Mouse (Mus musculus) embryonic facial prominence, embryonic 15.5 days (tissue): ENCODE data around the gene Gnao1. TPM values are rescaled to one million over a fixed set of nuclear protein-coding genes. Genes with fewer than 3 reads are reported as not detected.

Experiments
- ATAC-seq: fragments of 200-750 bp; cut with Nextera tagmentation; 2 replicates; pipeline ENCODE4 v1.8.0; 2017; ENCODE audit warnings: low read depth, moderate TSS enrichment; ENCODE audit not compliant: insufficient number of reproducible peaks, low FRiP score, low TSS enrichment
- H3K27ac ChIP-seq: fragments of 300-500 bp; sonication (generic); replicated peaks from 2 replicates; pipeline ENCODE4 v1.5.1; 2015; ENCODE audit warnings: mild to moderate bottlenecking, inconsistent platforms
- H3K27me3 ChIP-seq: fragments of 300-500 bp; sonication (generic); 2 replicates; pipeline ENCODE4 v1.6.1; 2015; ENCODE audit warnings: inconsistent platforms
- H3K36me3 ChIP-seq: fragments of 300-500 bp; sonication (generic); 2 replicates; pipeline ENCODE4 v1.6.1; 2015; ENCODE audit warnings: mild to moderate bottlenecking, inconsistent platforms
- H3K4me1 ChIP-seq: fragments of 300-500 bp; sonication (generic); 2 replicates; pipeline ENCODE4 v1.6.1; 2015; ENCODE audit warnings: inconsistent platforms
- H3K4me2 ChIP-seq: fragments of 300-500 bp; sonication (generic); replicated peaks from 2 replicates; pipeline ENCODE4 v1.6.1; 2015; ENCODE audit warnings: mild to moderate bottlenecking, inconsistent platforms
- H3K4me3 ChIP-seq: fragments of 300-500 bp; sonication (generic); replicated peaks from 2 replicates; pipeline ENCODE4 v1.5.1; 2015; ENCODE audit warnings: mild to moderate bottlenecking, inconsistent platforms
- H3K9ac ChIP-seq: fragments of 300-500 bp; sonication (generic); 2 replicates; pipeline ENCODE4 v1.6.1; 2015; ENCODE audit warnings: inconsistent platforms
- H3K9me3 ChIP-seq: fragments of 300-500 bp; sonication (generic); replicated peaks from 2 replicates; pipeline ENCODE4 v1.6.1; 2016; ENCODE audit warnings: inconsistent platforms
- WGBS: fragments of 180-500 bp; shearing (Covaris S2); methylation state at CpG from one replicate; pipeline ENCODE4 v1.1.7; 2015; 5-methylcytosine and 5-hydroxymethylcytosine counted together
- polyA plus RNA-seq: library from polyadenylated mRNA; unstranded; fragments of >200 nt; fragmentation: Nextera tagmentation; extraction: Ambion mirVana; gene quantifications from 2 replicates; pipeline ENCODE4 v1.2.1, GENCODE M21; 2015

Gnao1 gene
- polyA plus RNA-seq, 1 experiment from 2014 or later = 14.3 TPM

- H3K27me3 ChIP-seq = no peaks in the 10 kb centered on the region
- no peak overlapping the region for H3K4me2 ChIP-seq
- no peak overlapping the region for H3K27ac ChIP-seq
- ATAC-seq = no peak
- H3K36me3 ChIP-seq = no peaks in the 10 kb centered on the region
- no peak overlapping the region for H3K9ac ChIP-seq
- H3K4me3 ChIP-seq = no peak overlapping the region
- WGBS = 74% methylated on average over 7 of the region's 7 CpGs
- no peaks in the 10 kb centered on the region for H3K9me3 ChIP-seq
- peaks cover 22% of the 10 kb centered on the region for H3K4me1 ChIP-seq
Observed at GRCm38 (mm10) chr8:93920590-93920948, 110.8 kb downstream of the Gnao1 start.

DNA sequence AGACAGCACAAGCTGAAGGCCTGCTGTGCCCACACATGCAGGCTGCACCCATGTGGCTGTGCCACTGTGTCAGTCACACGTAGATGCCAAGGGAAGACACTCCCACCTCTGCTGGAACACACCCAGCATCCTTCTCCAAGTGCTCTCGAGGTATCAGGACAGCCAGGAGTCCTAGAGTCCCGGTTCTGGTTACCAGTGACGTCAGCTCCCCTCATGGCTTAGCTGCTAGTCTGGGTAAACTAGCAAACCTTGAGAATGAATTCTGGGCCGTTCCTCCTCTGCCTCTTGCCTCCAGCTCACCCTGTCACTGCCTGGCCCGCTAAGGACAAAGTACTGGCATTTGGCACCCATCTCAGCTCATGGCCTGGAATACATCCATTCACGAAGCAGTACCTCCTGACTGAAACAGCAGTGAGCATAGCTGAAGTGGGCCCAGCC lies 114.2 kb downstream of the Gnao1 start:
- H3K27me3 ChIP-seq = no peaks in the 10 kb centered on the region
- H3K27ac ChIP-seq = no peak overlapping the region
- no peak for ATAC-seq
- no peak overlapping the region for H3K4me2 ChIP-seq
- no peak overlapping the region for H3K9ac ChIP-seq
- H3K9me3 ChIP-seq = no peaks in the 10 kb centered on the region
- 74% methylated on average over 7 of the region's 7 CpGs for WGBS
- no peak overlapping the region for H3K4me3 ChIP-seq
- peaks cover 3% of the 10 kb centered on the region; the same call in 1 of the 2 replicates for H3K4me1 ChIP-seq
- no peaks in the 10 kb centered on the region for H3K36me3 ChIP-seq

DNA sequence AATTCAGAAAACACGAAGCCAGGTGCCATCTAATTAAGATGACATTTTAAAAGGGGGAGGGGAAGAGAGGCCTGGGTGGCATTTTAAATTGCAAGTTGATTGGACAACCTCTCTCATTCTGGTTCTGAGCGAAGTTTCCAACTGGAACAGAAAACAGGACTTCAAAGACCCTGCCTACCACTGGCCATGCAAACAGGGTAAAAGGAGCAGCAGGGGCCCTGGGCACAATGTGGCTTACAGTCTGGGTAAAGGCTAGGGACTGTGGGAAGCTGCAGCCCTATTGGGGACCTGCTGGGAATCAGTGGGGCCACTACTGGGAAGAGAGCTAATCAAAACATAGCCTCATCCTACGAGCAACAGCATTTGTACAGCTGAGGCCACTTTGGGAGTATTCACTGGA lies 115.7 kb downstream of the Gnao1 start:
- no peak overlapping the region for H3K27ac ChIP-seq
- H3K4me1 ChIP-seq = no peaks in the 10 kb centered on the region
- WGBS = 32% methylated on average over 3 of the region's 3 CpGs
- no peak overlapping the region for H3K4me2 ChIP-seq
- ATAC-seq = no peak
- H3K36me3 ChIP-seq = no peaks in the 10 kb centered on the region
- no peaks in the 10 kb centered on the region for H3K9me3 ChIP-seq
- H3K4me3 ChIP-seq = no peak overlapping the region
- H3K27me3 ChIP-seq = no peaks in the 10 kb centered on the region
- no peak overlapping the region for H3K9ac ChIP-seq

DNA sequence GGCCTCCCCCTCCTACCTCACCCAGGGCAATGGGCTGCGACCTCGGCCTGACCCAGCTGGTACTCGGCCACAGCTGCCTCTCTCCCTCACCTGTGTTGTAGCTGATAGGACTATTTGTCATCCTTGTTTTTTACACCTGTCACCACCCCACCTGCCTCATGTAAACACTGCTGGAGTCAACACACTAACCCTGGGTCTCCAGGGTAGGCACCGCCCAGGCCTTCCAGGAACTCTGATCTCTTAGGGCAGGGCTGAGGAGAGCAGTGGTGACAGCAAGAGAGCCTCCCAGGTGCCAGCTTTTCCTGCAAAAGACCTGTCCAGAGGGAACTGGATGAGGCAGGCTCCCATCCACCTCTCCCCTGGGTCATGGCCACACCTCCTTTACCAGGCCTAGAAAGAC lies 119.5 kb downstream of the Gnao1 start:
- no peak overlapping the region for H3K4me3 ChIP-seq
- 92% methylated on average over 4 of the region's 4 CpGs for WGBS

DNA sequence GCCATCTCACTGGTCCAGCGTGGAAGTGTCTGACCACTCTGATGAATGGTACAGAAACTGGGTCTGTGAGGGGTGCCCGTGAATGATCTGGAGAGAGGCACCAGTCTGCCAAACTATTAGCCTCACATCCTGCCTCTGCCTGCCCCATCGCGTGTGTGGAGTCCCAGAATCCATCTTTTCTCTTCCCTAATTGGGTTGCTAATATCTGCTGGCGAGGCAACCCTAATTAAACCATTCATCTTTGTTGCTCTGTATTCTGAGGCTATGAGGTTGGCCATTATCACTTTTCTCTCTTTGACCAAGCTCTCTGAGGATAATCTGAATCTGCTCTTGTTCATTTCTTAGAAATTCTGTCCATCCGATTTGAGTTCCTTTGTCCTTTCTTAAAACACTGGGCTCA lies 121.6 kb downstream of the Gnao1 start:
- no peaks in the 10 kb centered on the region for H3K9me3 ChIP-seq
- H3K9ac ChIP-seq = no peak overlapping the region
- no peak overlapping the region for H3K4me3 ChIP-seq
- no peak overlapping the region for H3K4me2 ChIP-seq
- H3K27me3 ChIP-seq = no peaks in the 10 kb centered on the region
- no peak for ATAC-seq
- H3K4me1 ChIP-seq = no peaks in the 10 kb centered on the region
- 83% methylated on average over 6 of the region's 6 CpGs for WGBS
- no peak overlapping the region for H3K27ac ChIP-seq
- no peaks in the 10 kb centered on the region for H3K36me3 ChIP-seq

More for the DNA sequence above, 119.5 kb downstream of the Gnao1 start:
- no peaks in the 10 kb centered on the region for H3K4me1 ChIP-seq
- ATAC-seq = 0 out of 2 replicates have a peak, but pooled peaks have one; percentile 34
- no peak overlapping the region for H3K4me2 ChIP-seq
- no peaks in the 10 kb centered on the region for H3K36me3 ChIP-seq
- no peaks in the 10 kb centered on the region for H3K27me3 ChIP-seq
- H3K27ac ChIP-seq = no peak overlapping the region
- H3K9me3 ChIP-seq = no peaks in the 10 kb centered on the region
- H3K9ac ChIP-seq = no peak overlapping the region

DNA sequence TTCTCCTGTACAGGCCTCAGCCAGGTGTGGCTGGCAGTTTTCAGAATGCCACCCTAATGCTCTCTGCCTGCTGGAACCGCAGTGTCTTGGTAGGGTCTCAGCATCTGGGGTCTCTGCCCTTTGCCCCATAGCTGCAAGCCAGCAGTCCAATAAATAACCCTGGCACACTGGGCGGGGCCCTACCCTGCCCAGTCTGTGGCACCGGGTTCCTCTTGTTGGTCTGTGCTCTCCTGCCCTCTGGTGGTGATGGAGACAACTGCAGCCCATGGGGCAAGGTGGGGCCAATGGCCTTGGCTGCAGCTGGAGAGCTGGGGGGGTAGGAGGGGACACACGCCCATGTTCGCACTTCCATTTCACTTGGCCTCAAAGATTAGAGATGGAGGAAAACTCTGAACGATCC lies 123.1 kb downstream of the Gnao1 start:
- Histone ChIP-seq H3K36me3 (no peaks in the 10 kb centered on the region), H3K4me2 (no peak overlapping the region), H3K4me3 (no peak overlapping the region), H3K4me1 (no peaks in the 10 kb centered on the region), H3K27me3 (no peaks in the 10 kb centered on the region), H3K27ac (no peak overlapping the region), H3K9me3 (no peaks in the 10 kb centered on the region), H3K9ac (no peak overlapping the region)
- 30% methylated on average over 6 of the region's 6 CpGs for WGBS
- no peak; the same call in 1 of the 2 replicates for ATAC-seq

DNA sequence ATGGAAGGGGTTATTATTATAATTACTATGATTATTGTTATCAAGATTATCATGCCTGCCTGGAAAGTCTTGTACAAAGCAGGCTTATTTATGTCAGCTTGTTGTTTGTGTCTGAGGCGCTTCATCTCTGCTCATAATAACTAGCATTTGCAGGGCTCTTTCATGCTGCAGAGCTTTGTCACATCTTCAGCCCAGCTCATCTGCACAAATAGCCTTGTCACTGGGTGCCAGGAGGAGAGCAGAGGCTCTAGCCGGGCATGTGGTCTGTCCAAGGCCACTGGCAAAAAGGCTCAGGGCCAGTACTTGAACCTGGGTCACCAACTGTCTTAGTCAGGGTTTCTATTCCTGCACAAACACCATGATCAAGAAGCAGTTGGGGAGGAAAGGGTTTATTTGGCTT lies 123.5 kb downstream of the Gnao1 start:
- Histone ChIP-seq H3K9ac (no peak overlapping the region), H3K27ac (no peak overlapping the region), H3K36me3 (no peaks in the 10 kb centered on the region), H3K4me3 (no peak overlapping the region), H3K4me1 (no peaks in the 10 kb centered on the region), H3K27me3 (no peaks in the 10 kb centered on the region), H3K4me2 (no peak overlapping the region), H3K9me3 (no peaks in the 10 kb centered on the region)
- ATAC-seq = no peak
- WGBS = 73% methylated on average over 2 of the region's 2 CpGs

GRCm38 (mm10) chr8:93938193-93938592 lies 128.4 kb downstream of the Gnao1 start:
- no peak overlapping the region for H3K4me3 ChIP-seq
- H3K9me3 ChIP-seq = no peaks in the 10 kb centered on the region
- no peak overlapping the region for H3K9ac ChIP-seq
- H3K4me2 ChIP-seq = no peak overlapping the region
- no peak for ATAC-seq
- WGBS = 89% methylated on average over 3 of the region's 3 CpGs
- H3K27ac ChIP-seq = no peak overlapping the region
- H3K27me3 ChIP-seq = no peaks in the 10 kb centered on the region
- H3K36me3 ChIP-seq = no peaks in the 10 kb centered on the region
- H3K4me1 ChIP-seq = no peaks in the 10 kb centered on the region

DNA sequence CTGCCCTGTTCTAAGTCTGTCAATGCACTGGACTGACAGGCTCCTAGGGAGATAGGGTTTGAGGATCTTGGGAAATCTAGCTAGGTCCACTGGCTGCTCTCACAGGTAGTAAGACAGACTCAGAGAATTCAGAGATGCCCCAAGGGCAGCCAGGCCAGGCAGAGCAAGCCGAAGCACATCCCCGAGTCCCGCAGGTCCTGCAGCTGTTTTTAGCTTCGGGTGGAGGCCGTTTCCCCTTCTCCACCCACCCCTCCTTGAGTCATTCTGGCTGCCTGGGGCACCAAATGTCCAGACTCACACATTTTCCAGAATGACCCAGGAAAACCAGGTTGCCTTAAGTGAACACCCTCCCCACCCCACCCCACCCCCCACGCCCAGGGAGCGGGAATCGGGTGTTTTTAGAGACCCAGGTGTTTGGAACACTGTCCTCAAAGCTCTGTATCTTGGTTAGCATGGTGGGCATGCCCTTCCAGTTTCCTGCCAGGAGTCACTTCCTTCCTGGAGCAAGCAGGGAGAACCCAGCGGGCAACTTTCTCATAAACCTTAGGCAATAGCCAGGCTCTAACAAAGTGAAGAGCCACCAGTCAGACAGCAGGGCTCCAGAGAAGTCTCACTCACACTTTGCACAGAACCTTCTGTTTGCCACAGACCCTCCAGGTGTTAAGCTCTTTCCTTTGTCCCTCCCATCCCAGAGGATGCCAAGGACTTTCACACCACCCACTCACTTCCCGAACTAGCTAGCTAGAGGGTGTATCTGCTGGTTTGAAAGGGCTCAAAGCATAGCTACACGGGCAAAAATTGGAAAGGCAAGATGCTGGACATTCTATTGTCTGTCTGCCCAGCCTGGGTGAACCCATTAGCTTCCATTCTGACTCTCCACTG lies 131.0 kb downstream of the Gnao1 start:
- Histone ChIP-seq H3K9me3 (no peaks in the 10 kb centered on the region), H3K4me3 (no peak overlapping the region), H3K36me3 (no peaks in the 10 kb centered on the region), H3K9ac (no peak overlapping the region), H3K27me3 (no peaks in the 10 kb centered on the region), H3K27ac (no peak overlapping the region), H3K4me1 (no peaks in the 10 kb centered on the region), H3K4me2 (no peak overlapping the region)
- WGBS = 53% methylated on average over 11 of the region's 11 CpGs
- no peak for ATAC-seq

DNA sequence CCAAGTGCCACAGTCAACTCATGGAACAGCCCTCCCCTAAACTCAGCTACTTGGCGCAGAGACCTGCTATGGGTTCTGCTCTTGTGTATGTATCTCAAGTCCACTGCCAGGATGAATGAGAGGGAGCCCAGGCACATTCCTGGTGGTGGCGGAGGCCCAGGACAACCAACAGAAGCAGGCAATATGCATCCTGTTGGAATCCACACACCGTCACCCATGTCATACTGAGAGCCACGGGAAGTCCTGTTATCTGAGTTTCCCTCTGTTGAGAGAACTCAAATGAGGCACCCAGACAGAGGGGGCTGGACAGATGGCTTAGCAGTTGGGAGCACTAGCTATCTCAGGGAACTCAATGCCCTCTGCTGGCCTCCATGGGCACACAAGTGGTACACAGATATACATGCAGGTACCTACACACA lies 131.9 kb downstream of the Gnao1 start:
- Histone ChIP-seq H3K36me3 (no peaks in the 10 kb centered on the region), H3K9me3 (no peaks in the 10 kb centered on the region), H3K4me2 (no peak overlapping the region), H3K27ac (no peak overlapping the region), H3K4me1 (no peaks in the 10 kb centered on the region), H3K9ac (no peak overlapping the region), H3K27me3 (no peaks in the 10 kb centered on the region), H3K4me3 (no peak overlapping the region)
- ATAC-seq = no peak
- WGBS = 77% methylated on average over 4 of the region's 4 CpGs

DNA sequence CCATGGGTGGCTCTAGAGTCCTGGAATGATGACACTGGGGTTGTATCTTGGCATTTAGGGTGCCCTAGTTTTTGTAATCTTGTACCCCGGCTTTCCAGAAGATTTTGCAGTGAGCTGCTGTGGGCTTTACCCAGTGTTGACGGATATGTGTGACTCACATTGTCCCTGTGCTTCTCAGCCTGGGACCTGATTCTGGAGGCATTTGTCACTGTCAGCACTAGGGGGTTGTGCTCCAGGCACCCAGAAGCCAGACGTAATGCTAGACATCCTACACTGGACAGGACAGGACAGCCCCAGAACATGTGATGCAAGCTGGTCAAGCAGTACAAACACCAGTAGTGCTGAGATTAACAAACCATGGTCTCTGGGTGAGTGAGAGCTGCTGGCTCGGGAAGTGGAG lies 136.0 kb downstream of the Gnao1 start:
- no peaks in the 10 kb centered on the region for H3K4me1 ChIP-seq
- H3K27ac ChIP-seq = no peak overlapping the region
- H3K9ac ChIP-seq = no peak overlapping the region
- no peak overlapping the region for H3K4me2 ChIP-seq
- H3K9me3 ChIP-seq = no peaks in the 10 kb centered on the region
- WGBS = 78% methylated on average over 4 of the region's 4 CpGs
- H3K27me3 ChIP-seq = no peaks in the 10 kb centered on the region
- H3K36me3 ChIP-seq = no peaks in the 10 kb centered on the region
- H3K4me3 ChIP-seq = no peak overlapping the region
- no peak for ATAC-seq

DNA sequence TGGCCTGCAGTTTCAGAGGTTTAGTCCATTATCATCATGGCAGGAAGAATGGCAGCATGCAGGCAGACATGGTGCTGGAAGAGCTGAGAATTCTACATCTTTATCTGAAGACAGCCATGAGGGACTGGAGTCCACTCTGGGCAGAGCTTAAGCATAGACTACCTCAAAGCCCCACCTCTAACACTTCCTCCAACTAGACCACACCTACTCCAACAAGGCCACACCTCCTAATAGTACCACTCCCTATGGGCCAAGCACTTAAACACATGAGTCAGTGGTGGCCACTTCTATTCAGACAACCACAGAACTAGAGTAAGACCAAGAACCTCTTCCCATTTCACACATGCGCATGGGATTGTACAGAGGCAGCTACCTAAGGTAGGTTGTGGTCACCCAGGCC lies 136.6 kb downstream of the Gnao1 start:
- no peaks in the 10 kb centered on the region for H3K36me3 ChIP-seq
- ATAC-seq = no peak
- no peaks in the 10 kb centered on the region for H3K9me3 ChIP-seq
- H3K4me2 ChIP-seq = no peak overlapping the region
- no peak overlapping the region for H3K4me3 ChIP-seq
- H3K27ac ChIP-seq = no peak overlapping the region
- H3K27me3 ChIP-seq = no peaks in the 10 kb centered on the region
- WGBS = 97% methylated on average over 1 of the region's 1 CpGs
- no peak overlapping the region for H3K9ac ChIP-seq
- H3K4me1 ChIP-seq = no peaks in the 10 kb centered on the region
